Mouse (Mus musculus) C2C12 (cell line): ENCODE measurements around the gene Vgll4.

ENCODE experiments used
- CEBPB ChIP-seq: IDR thresholded peaks from one replicate; pipeline ENCODE4 v1.6.1; 2011; ENCODE audit warnings: low read depth, mild to moderate bottlenecking, control low read depth, moderate library complexity
- CTCF ChIP-seq: IDR thresholded peaks from one replicate; pipeline ENCODE4 v1.5.1; 2011; ENCODE audit not compliant: control insufficient read depth, insufficient read depth, insufficient read length
- FOSL1 ChIP-seq: IDR thresholded peaks from one replicate; pipeline ENCODE4 v1.8.0; 2011; ENCODE audit warnings: mild to moderate bottlenecking, low read length; ENCODE audit not compliant: poor library complexity, insufficient read depth, severe bottlenecking
- MAX ChIP-seq: IDR thresholded peaks from one replicate; pipeline ENCODE4 v1.6.1; 2011; ENCODE audit warnings: mild to moderate bottlenecking, control low read depth
- USF1 ChIP-seq: IDR thresholded peaks from one replicate; pipeline ENCODE4 v1.6.1; 2011; ENCODE audit warnings: low read depth, mild to moderate bottlenecking, control low read depth, moderate library complexity

- TF ChIP-seq CTCF (no peak), MAX (no peak), USF1 (no peak), CEBPB (no peak), FOSL1 (no peak)
Measured at GRCm38 (mm10) chr6:114926369-114927157, 43.2 kb downstream of the Vgll4 start.
